Mouse (Mus musculus) left cerebral cortex, adult 2 months (tissue): ENCODE results near the gene Madcam1. TPM values are rescaled to one million over a fixed set of nuclear protein-coding genes. Genes with fewer than 3 reads are reported as not detected.

Experiments used
- DNase-seq, 2 experiments: peaks; one replicate each; pipeline ENCODE4 v3.0.0; 2021 to 2022; ENCODE audit warnings: low spot score in 2 of 2, mixed read lengths in 1 of 2; ENCODE audit errors: extremely low spot score in 1 of 2
- H3K27ac ChIP-seq: fragments of 200-600 bp; 2 replicates; pipeline ENCODE4 v1.8.1; 2022
- H3K4me3 ChIP-seq: fragments of 200-600 bp; 2 replicates; pipeline ENCODE4 v1.8.1; 2022
- CTCF ChIP-seq: fragments of 200-600 bp; IDR thresholded peaks from 2 replicates; pipeline ENCODE4 v1.8.1; 2022; ENCODE audit warnings: antibody characterized with exemption, mild to moderate bottlenecking, moderate library complexity
- intact Hi-C: fragments of 180-260 bp; cut with DNase I; formaldehyde crosslinking; loops from one replicate; pipeline ENCODE4 v1.15.1; 2025
- total RNA-seq, 2 experiments: library from RNA; stranded (reverse); gene quantifications; 2 replicates each; pipeline ENCODE4 v1.2.3; 2021

Gene Madcam1
- total RNA-seq, 2 experiments from 2014 or later, result not detected

GRCm38 (mm10) chr10:79717640-79718357 is 53.4 kb downstream of the Madcam1 start:
- peak overlapping the region; percentile 47 for H3K27ac ChIP-seq

More at GRCm38 (mm10) chr10:79717640-79718357, 53.4 kb downstream of the Madcam1 start:
- intact Hi-C loops, result no loop called here
- H3K4me3 ChIP-seq, result peak overlapping the region; percentile 84
- TF ChIP-seq CTCF, result no peak
- DNase-seq, result no peak

Other genes starting within 250 kb of the Madcam1 start
- gene Vmn2r83, start 195.8 kb upstream of the Madcam1 start, total RNA-seq, result not detected
- gene Plpp2, start 130.8 kb upstream of the Madcam1 start, total RNA-seq, result 1 to 10 TPM; 2.2 to 3.4 TPM
- gene Mier2, start 109.4 kb upstream of the Madcam1 start, total RNA-seq, result 10 to 100 TPM; 51.2 to 54.9 TPM
- 1 to 10 TPM in 1 of 2 experiments, under 1 TPM in 1; 0.87 to 1.4 TPM for gene Theg, start 77.2 kb upstream of the Madcam1 start, total RNA-seq
- gene C2cd4c, start 50.5 kb upstream of the Madcam1 start, total RNA-seq, result 10 to 100 TPM; 16.8 to 17.1 TPM
- 10 to 100 TPM; 47.8 to 48.1 TPM for gene Shc2, start 26.6 kb upstream of the Madcam1 start, total RNA-seq
- gene Odf3l2, start 18.8 kb upstream of the Madcam1 start, total RNA-seq, result under 1 TPM in 1 of 2 experiments, not detected in 1; 0.27 TPM
- gene Tpgs1, start 4.8 kb downstream of the Madcam1 start, total RNA-seq, result 10 to 100 TPM; 79.3 to 80.6 TPM
- 10 to 100 TPM; 80.7 to 84.8 TPM for gene Cdc34, start 17.6 kb downstream of the Madcam1 start, total RNA-seq
- 1 to 10 TPM; 2.1 to 4.0 TPM for gene Gzmm, start 24.5 kb downstream of the Madcam1 start, total RNA-seq
- gene Bsg, start 39.9 kb downstream of the Madcam1 start, total RNA-seq, result 100 to 1,000 TPM; 539 to 573 TPM
- gene Hcn2, start 52.1 kb downstream of the Madcam1 start, total RNA-seq, result 100 to 1,000 TPM; 129 to 142 TPM
- gene Polrmt, start 82.0 kb downstream of the Madcam1 start, total RNA-seq, result 10 to 100 TPM; 45.1 to 51.6 TPM
- 1 to 10 TPM; 4.5 to 4.8 TPM for gene Fgf22, start 90.5 kb downstream of the Madcam1 start, total RNA-seq
- 10 to 100 TPM; 93.3 to 97.5 TPM for gene Rnf126, start 102.4 kb downstream of the Madcam1 start, total RNA-seq
- 1 to 10 TPM; 2.5 to 2.6 TPM for gene Fstl3, start 112.7 kb downstream of the Madcam1 start, total RNA-seq
- under 1 TPM; 0.58 to 0.75 TPM for gene Prss57, start 126.4 kb downstream of the Madcam1 start, total RNA-seq
- gene Palm, start 129.0 kb downstream of the Madcam1 start, total RNA-seq, result 100 to 1,000 TPM; 293 to 312 TPM
- gene Misp, start 156.4 kb downstream of the Madcam1 start, total RNA-seq, result under 1 TPM; 0.59 to 0.89 TPM
- 10 to 100 TPM; 55.5 to 61.7 TPM for gene Ptbp1, start 189.9 kb downstream of the Madcam1 start, total RNA-seq
- 1 to 10 TPM; 1.7 to 2.6 TPM for gene Prtn3, start 209.9 kb downstream of the Madcam1 start, total RNA-seq
- gene Plppr3, start 210.1 kb downstream of the Madcam1 start, total RNA-seq, result 10 to 100 TPM; 51.8 to 63.0 TPM
- gene Elane, start 221.7 kb downstream of the Madcam1 start, total RNA-seq, result not detected
- gene Cfd, start 226.3 kb downstream of the Madcam1 start, total RNA-seq, result not detected
- 10 to 100 TPM; 55.3 to 55.5 TPM for gene Med16, start 244.4 kb downstream of the Madcam1 start, total RNA-seq
- gene Gm26602, start 246.3 kb downstream of the Madcam1 start, total RNA-seq, result not detected